Mouse (Mus musculus) forebrain, embryonic 14.5 days (tissue): ENCODE data around the gene Ppp2r3a. TPM values are rescaled to one million over a fixed set of nuclear protein-coding genes. Genes with fewer than 3 reads are reported as not detected.

ENCODE experiments used
- ATAC-seq: fragments of 200-750 bp; cut with Nextera tagmentation; 2 replicates; pipeline ENCODE4 v1.8.0; 2017; ENCODE audit warnings: mild to moderate bottlenecking, moderate library complexity
- DNase-seq: peaks from one replicate; pipeline ENCODE4 v3.0.0-alpha.2; 2015; ENCODE audit warnings: low spot score
- H3K27ac ChIP-seq: fragments of 300-500 bp; sonication (generic); 2 replicates; pipeline ENCODE4 v1.5.1; 2014; ENCODE audit warnings: low read depth, mild to moderate bottlenecking, control low read depth, low read length, moderate library complexity
- H3K27me3 ChIP-seq: fragments of 300-500 bp; sonication (generic); replicated peaks from 2 replicates; pipeline ENCODE4 v1.6.1; 2014; ENCODE audit warnings: low read length, control low read depth, mixed read lengths; ENCODE audit not compliant: control insufficient read depth, insufficient read depth
- H3K36me3 ChIP-seq: fragments of 300-500 bp; sonication (generic); 2 replicates; pipeline ENCODE4 v1.6.1; 2014; ENCODE audit warnings: low read length, control low read depth; ENCODE audit not compliant: control insufficient read depth, insufficient read depth
- H3K4me1 ChIP-seq: fragments of 300-500 bp; sonication (generic); 2 replicates; pipeline ENCODE4 v1.6.1; 2014; ENCODE audit warnings: antibody characterized with exemption, low read length, control low read depth; ENCODE audit not compliant: control insufficient read depth, insufficient read depth
- H3K4me2 ChIP-seq: fragments of 300-500 bp; sonication (generic); 2 replicates; pipeline ENCODE4 v1.6.1; 2014; ENCODE audit warnings: mild to moderate bottlenecking, control low read depth, low read length
- H3K4me3 ChIP-seq: fragments of 300-500 bp; sonication (generic); 2 replicates; pipeline ENCODE4 v1.5.1; 2014; ENCODE audit warnings: low read depth, low read length, control low read depth
- H3K9ac ChIP-seq: fragments of 300-500 bp; sonication (generic); 2 replicates; pipeline ENCODE4 v1.6.1; 2014; ENCODE audit warnings: mild to moderate bottlenecking, low read length, control low read depth, moderate library complexity
- H3K9me3 ChIP-seq: fragments of 300-500 bp; sonication (generic); replicated peaks from 2 replicates; pipeline ENCODE4 v1.6.1; 2016; ENCODE audit warnings: low read length, control low read depth, mixed read lengths; ENCODE audit not compliant: control insufficient read depth
- WGBS: fragments of 180-500 bp; shearing (Covaris S2); extraction: QIAGEN DNeasy Blood & Tissue Kit; methylation state at CpG from one replicate; pipeline ENCODE4 v1.1.7; 2014; 5-methylcytosine and 5-hydroxymethylcytosine counted together
- polyA plus RNA-seq: library from polyadenylated mRNA; unstranded; fragments of >200 nt; fragmentation: Nextera tagmentation; extraction: Ambion mirVana; gene quantifications from 2 replicates; pipeline ENCODE4 v1.2.1, GENCODE M21; 2014

Gene Ppp2r3a
- 20.6 and 25.8 TPM in 2 replicates for polyA plus RNA-seq

- peak; percentile 95 for ATAC-seq
- peak; percentile 92 for DNase-seq
- 2% methylated on average over 31 of the region's 50 CpGs for WGBS
- H3K4me3 ChIP-seq = peak within 1 kb of the TSS; percentile 84
- H3K4me1 ChIP-seq = peaks cover 10% of the 10 kb centered on the region; the same call in 1 of the 2 replicates
- H3K27ac ChIP-seq = peak within 1 kb of the TSS; percentile 94
- H3K9ac ChIP-seq = peak within 1 kb of the TSS; percentile 87
- no peaks in the 10 kb centered on the region for H3K36me3 ChIP-seq
- peak within 1 kb of the TSS; percentile 53 for H3K4me2 ChIP-seq
- no peaks in the 10 kb centered on the region for H3K27me3 ChIP-seq
- no peaks in the 10 kb centered on the region for H3K9me3 ChIP-seq
These were observed at the start of gene Ppp2r3a for GRCm38 (mm10) chr9:101251644-101252337. Ppp2r3a (minus strand) TSS chr9:101251795.

- no peak overlapping the region for H3K4me3 ChIP-seq
- H3K4me1 ChIP-seq = no peaks in the 10 kb centered on the region
- no peaks in the 10 kb centered on the region for H3K27me3 ChIP-seq
- no peak overlapping the region for H3K4me2 ChIP-seq
- no peaks in the 10 kb centered on the region for H3K36me3 ChIP-seq
- DNase-seq = no peak
- H3K27ac ChIP-seq = no peak overlapping the region
- no peaks in the 10 kb centered on the region for H3K9me3 ChIP-seq
- ATAC-seq = no peak
- WGBS = 88% methylated on average over 4 of the region's 4 CpGs
- no peak overlapping the region for H3K9ac ChIP-seq
These were observed 48.9 kb upstream of the Ppp2r3a start for GRCm38 (mm10) chr9:101300441-101300935.

- Histone ChIP-seq H3K27me3 (no peaks in the 10 kb centered on the region), H3K36me3 (no peaks in the 10 kb centered on the region), H3K27ac (no peak overlapping the region), H3K4me3 (no peak overlapping the region), H3K9me3 (no peaks in the 10 kb centered on the region), H3K4me2 (no peak overlapping the region), H3K4me1 (peaks cover 4% of the 10 kb centered on the region; the same call in 1 of the 2 replicates), H3K9ac (no peak overlapping the region)
- DNase-seq (peak; percentile 58), ATAC-seq (no peak)
- WGBS = 68% methylated on average over 19 of the region's 19 CpGs
These were observed 40.4 kb upstream of the Ppp2r3a start for GRCm38 (mm10) chr9:101291676-101292660.

GRCm38 (mm10) chr9:101290876-101291275, 39.3 kb upstream of the Ppp2r3a start:
- no peaks in the 10 kb centered on the region for H3K9me3 ChIP-seq
- H3K9ac ChIP-seq = no peak overlapping the region
- H3K27ac ChIP-seq = no peak overlapping the region
- no peak overlapping the region for H3K4me2 ChIP-seq
- H3K4me3 ChIP-seq = no peak overlapping the region
- DNase-seq = no peak
- no peak for ATAC-seq
- WGBS = 60% methylated on average over 1 of the region's 1 CpGs
- no peaks in the 10 kb centered on the region for H3K36me3 ChIP-seq
- peaks cover 4% of the 10 kb centered on the region; the same call in 1 of the 2 replicates for H3K4me1 ChIP-seq
- H3K27me3 ChIP-seq = no peaks in the 10 kb centered on the region

- no peak for ATAC-seq
These were observed 38.2 kb upstream of the Ppp2r3a start for GRCm38 (mm10) chr9:101289750-101290149.

GRCm38 (mm10) chr9:101288901-101289647, 37.5 kb upstream of the Ppp2r3a start:
- Histone ChIP-seq H3K9me3 (no peaks in the 10 kb centered on the region), H3K27ac (no peak overlapping the region), H3K27me3 (no peaks in the 10 kb centered on the region), H3K9ac (no peak overlapping the region), H3K4me1 (peaks cover 4% of the 10 kb centered on the region; the same call in 1 of the 2 replicates), H3K4me2 (no peak overlapping the region), H3K36me3 (no peaks in the 10 kb centered on the region), H3K4me3 (no peak overlapping the region)
- ATAC-seq (no peak), DNase-seq (no peak)
- WGBS = 94% methylated on average over 14 of the region's 14 CpGs

More at GRCm38 (mm10) chr9:101289750-101290149, 38.2 kb upstream of the Ppp2r3a start:
- Histone ChIP-seq H3K4me2 (no peak overlapping the region), H3K27me3 (no peaks in the 10 kb centered on the region), H3K9ac (no peak overlapping the region), H3K27ac (no peak overlapping the region), H3K4me1 (peaks cover 4% of the 10 kb centered on the region; the same call in 1 of the 2 replicates), H3K9me3 (no peaks in the 10 kb centered on the region), H3K4me3 (no peak overlapping the region), H3K36me3 (no peaks in the 10 kb centered on the region)
- DNase-seq = no peak
- WGBS = 88% methylated on average over 11 of the region's 11 CpGs

- Histone ChIP-seq H3K4me2 (no peak overlapping the region), H3K4me3 (no peak overlapping the region), H3K27me3 (no peaks in the 10 kb centered on the region), H3K9me3 (no peaks in the 10 kb centered on the region), H3K4me1 (peaks cover 4% of the 10 kb centered on the region; the same call in 1 of the 2 replicates), H3K27ac (no peak overlapping the region), H3K9ac (no peak overlapping the region), H3K36me3 (no peaks in the 10 kb centered on the region)
- DNase-seq = no peak
- ATAC-seq = no peak
- 30% methylated on average over 4 of the region's 4 CpGs for WGBS
These were observed 35.2 kb upstream of the Ppp2r3a start for GRCm38 (mm10) chr9:101286766-101287165.

- peaks cover 2% of the 10 kb centered on the region; the same call in 1 of the 2 replicates for H3K4me1 ChIP-seq
- H3K9me3 ChIP-seq = no peaks in the 10 kb centered on the region
- H3K4me2 ChIP-seq = no peak overlapping the region
- no peak overlapping the region for H3K4me3 ChIP-seq
- no peak for DNase-seq
- no peak for ATAC-seq
- no peaks in the 10 kb centered on the region for H3K27me3 ChIP-seq
- no peaks in the 10 kb centered on the region for H3K36me3 ChIP-seq
- 83% methylated on average over 4 of the region's 4 CpGs for WGBS
- no peak overlapping the region for H3K9ac ChIP-seq
- no peak overlapping the region for H3K27ac ChIP-seq
These were observed 32.5 kb upstream of the Ppp2r3a start for GRCm38 (mm10) chr9:101284049-101284448.
